Mouse (Mus musculus) kidney, adult 2 months (tissue): ENCODE results near the gene Fbxw11. TPM values are rescaled to one million over a fixed set of nuclear protein-coding genes. Genes with fewer than 3 reads are reported as not detected.
A peak's percentile ranks its signal among the peaks of the same experiment; 100 is the strongest.
"Not testable (repeated sequence)": the region's sequence is repeated elsewhere in the genome, so short reads cannot be mapped to it uniquely, and the experiment has no call there.

Experiments used
- DNase-seq: peaks from one replicate; pipeline ENCODE4 v3.0.0; 2021
- H3K27ac ChIP-seq: fragments of 200-500 bp; 2 replicates; pipeline ENCODE4 v1.5.1; 2012; ENCODE audit warnings: low read depth, low read length, control low read depth, inconsistent platforms; ENCODE audit not compliant: insufficient read depth
- H3K27me3 ChIP-seq: fragments of 200-500 bp; replicated peaks from 2 replicates; pipeline ENCODE4 v1.6.1; 2012; ENCODE audit warnings: mild to moderate bottlenecking, moderate library complexity, low read length, inconsistent platforms; ENCODE audit not compliant: control insufficient read depth, insufficient read depth
- H3K36me3 ChIP-seq: fragments of 200-500 bp; 2 replicates; pipeline ENCODE4 v1.6.1; 2012; ENCODE audit warnings: mild to moderate bottlenecking, moderate library complexity, low read length, inconsistent platforms; ENCODE audit not compliant: control insufficient read depth, insufficient read depth
- H3K4me1 ChIP-seq: fragments of 200-500 bp; 2 replicates; pipeline ENCODE4 v1.6.1; 2011; ENCODE audit warnings: low read length; ENCODE audit not compliant: control insufficient read depth, insufficient read depth
- H3K4me3 ChIP-seq: fragments of 200-500 bp; 2 replicates; pipeline ENCODE4 v1.5.1; 2011; ENCODE audit warnings: mild to moderate bottlenecking, low read depth, low read length, control low read depth; ENCODE audit not compliant: insufficient read depth
- CTCF ChIP-seq: fragments of 200-500 bp; conservative IDR thresholded peaks from 2 replicates; pipeline ENCODE4 v1.5.1; 2011; ENCODE audit warnings: low read depth, mild to moderate bottlenecking, control low read depth, low read length, moderate library complexity, mixed read lengths; ENCODE audit not compliant: insufficient read depth, insufficient read length
- POLR2A ChIP-seq: fragments of 200-500 bp; IDR thresholded peaks from one replicate; pipeline ENCODE4 v1.6.1; 2011; ENCODE audit warnings: low read depth, low read length, control low read depth
- WGBS: fragments of 180-500 bp; shearing (Covaris S2); methylation state at CpG from one replicate; pipeline ENCODE4 v1.1.7; 2018; 5-methylcytosine and 5-hydroxymethylcytosine counted together
- polyA plus RNA-seq: library from polyadenylated mRNA; depleted of rRNA; stranded (reverse); fragments of >200 nt; gene quantifications from 2 replicates; pipeline ENCODE4 v1.2.3, GENCODE M21; 2012

Fbxw11 gene
- polyA plus RNA-seq, 1 experiment, result 62.2 TPM

- no peaks in the 10 kb centered on the region for H3K36me3 ChIP-seq
- no peak overlapping the region for H3K4me3 ChIP-seq
- no peak overlapping the region for H3K27ac ChIP-seq
- no peak for DNase-seq
- peaks cover 5% of the 10 kb centered on the region for H3K4me1 ChIP-seq
- 85% methylated on average over 6 of the region's 6 CpGs for WGBS
- TF ChIP-seq POLR2A (no peak), CTCF (no peak)
- H3K27me3 ChIP-seq, result no peaks in the 10 kb centered on the region
These were observed 26.4 kb upstream of the Fbxw11 start for GRCm38 (mm10) chr11:32616091-32616490.

- peaks cover 5% of the 10 kb centered on the region for H3K4me1 ChIP-seq
- 91% methylated on average over 1 of the region's 1 CpGs for WGBS
- H3K27ac ChIP-seq, result no peak overlapping the region
- no peaks in the 10 kb centered on the region for H3K27me3 ChIP-seq
- no peaks in the 10 kb centered on the region for H3K36me3 ChIP-seq
- H3K4me3 ChIP-seq, result no peak overlapping the region
- TF ChIP-seq POLR2A (no peak), CTCF (no peak)
- DNase-seq, result peak; percentile 76
These were observed 24.5 kb upstream of the Fbxw11 start for GRCm38 (mm10) chr11:32618036-32618435.

- not testable (repeated sequence) for H3K27ac ChIP-seq, H3K4me1 ChIP-seq, H3K27me3 ChIP-seq, H3K36me3 ChIP-seq, DNase-seq, H3K4me3 ChIP-seq
- 90% methylated on average over 5 of the region's 5 CpGs for WGBS
These were observed 23.9 kb upstream of the Fbxw11 start for GRCm38 (mm10) chr11:32618641-32619040.

GRCm38 (mm10) chr11:32619257-32619816, 23.2 kb upstream of the Fbxw11 start:
- Histone ChIP-seq H3K4me3 (no peak overlapping the region), H3K36me3 (no peaks in the 10 kb centered on the region), H3K27ac (peak overlapping the region; percentile 33), H3K27me3 (no peaks in the 10 kb centered on the region), H3K4me1 (peaks cover 5% of the 10 kb centered on the region)
- TF ChIP-seq POLR2A, result no peak
- no peak for TF ChIP-seq CTCF
- WGBS, result 13% methylated on average over 8 of the region's 8 CpGs
- DNase-seq, result peak; percentile 85

- DNase-seq, result no peak
- H3K36me3 ChIP-seq, result no peaks in the 10 kb centered on the region
- H3K4me3 ChIP-seq, result no peak overlapping the region
- 83% methylated on average over 6 of the region's 6 CpGs for WGBS
- H3K27ac ChIP-seq, result no peak overlapping the region
- H3K4me1 ChIP-seq, result peaks cover 5% of the 10 kb centered on the region
- TF ChIP-seq POLR2A (no peak), CTCF (no peak)
- H3K27me3 ChIP-seq, result no peaks in the 10 kb centered on the region
These were observed 22.6 kb upstream of the Fbxw11 start for GRCm38 (mm10) chr11:32619866-32620456.

- Histone ChIP-seq H3K36me3 (no peaks in the 10 kb centered on the region), H3K27me3 (no peaks in the 10 kb centered on the region), H3K4me1 (peaks cover 5% of the 10 kb centered on the region), H3K4me3 (no peak overlapping the region), H3K27ac (no peak overlapping the region)
- TF ChIP-seq POLR2A, result no peak
- no peak for TF ChIP-seq CTCF
- no peak for DNase-seq
- 65% methylated on average over 12 of the region's 12 CpGs for WGBS
These were observed 20.6 kb upstream of the Fbxw11 start for GRCm38 (mm10) chr11:32621831-32622478.

GRCm38 (mm10) chr11:32622479-32623190, 19.9 kb upstream of the Fbxw11 start:
- Histone ChIP-seq H3K36me3 (no peaks in the 10 kb centered on the region), H3K4me1 (peaks cover 5% of the 10 kb centered on the region), H3K27ac (no peak overlapping the region), H3K27me3 (no peaks in the 10 kb centered on the region), H3K4me3 (no peak overlapping the region)
- TF ChIP-seq POLR2A (no peak), CTCF (no peak)
- DNase-seq, result no peak
- 83% methylated on average over 13 of the region's 13 CpGs for WGBS
